ENCODE assay signal across 18 mouse cellular contexts in genomic region chr3:108121101-108121500, GRCm38 (mm10). TPM values are rescaled to one million over a fixed set of nuclear protein-coding genes. Genes with fewer than 3 reads are reported as not detected.
"Had no signal": no experiment of that assay in that cellular context is flagged by ENCODE, and none has a peak within 500 bp of the region (broad histone marks: within the 10 kb centered on the region; RNA-seq: fewer than 3 reads in every experiment).

No protein-coding gene starts in this region.

- H3K9ac ChIP-seq: limb, embryonic 13.5 days; liver, embryonic 15.5 days had no signal

- H3K4me3 ChIP-seq: limb, embryonic 10.5 days; limb, embryonic 13.5 days; liver, embryonic 15.5 days had no signal

- DNase-seq: kidney, adult 2 months; kidney, postnatal 25 days; lung, adult 2 months; lung, postnatal 14 days; midbrain, embryonic 14.5 days; thymus, adult 18-20 months; thymus, postnatal 36 days had no signal

- H3K4me2 ChIP-seq: limb, embryonic 13.5 days; liver, embryonic 11.5 days; liver, embryonic 15.5 days had no signal

- H3K4me1 ChIP-seq: limb, embryonic 10.5 days; limb, embryonic 13.5 days had no signal

- H3K9me3 ChIP-seq: limb, embryonic 10.5 days; limb, embryonic 13.5 days; liver, embryonic 15.5 days had no signal

- H3K27me3 ChIP-seq: limb, embryonic 13.5 days; liver, embryonic 15.5 days had no signal

- H3K27ac ChIP-seq: kidney, postnatal 0 days; limb, embryonic 10.5 days; limb, embryonic 13.5 days; liver, embryonic 15.5 days; macrophage had no signal

RNA-seq across cellular contexts. Expression of gene Gnat2, which starts 28.5 kb away (rescaled TPM):
- total RNA-seq: layer of hippocampus, postnatal 10 days; left cerebral cortex, postnatal 14 days; megakaryocyte, adult 5-6 weeks; midbrain, postnatal 0 days had no signal
- polyA plus RNA-seq: lung, adult 2 months; macrophage had no signal

RNA-seq across cellular contexts. Expression of gene Gpr61, which starts 33.6 kb away (rescaled TPM):
- total RNA-seq: megakaryocyte, adult 5-6 weeks had no signal
- polyA plus RNA-seq: kidney, adult 2 months; kidney, postnatal 0 days; lung, adult 2 months; macrophage; spleen, adult 2 months had no signal
